Mouse (Mus musculus) erythroid progenitor cell, adult 5-6 weeks (primary cell): ENCODE results near the gene Cdc42bpa. TPM values are rescaled to one million over a fixed set of nuclear protein-coding genes. Genes with fewer than 3 reads are reported as not detected.

Experiments
- ATAC-seq: replicated peaks from 2 replicates; pipeline ENCODE4 v1.8.0; 2016; ENCODE audit warnings: moderate number of reproducible peaks, mild to moderate bottlenecking, moderate TSS enrichment, inconsistent platforms; ENCODE audit not compliant: poor library complexity, low FRiP score, severe bottlenecking
- total RNA-seq, 2 experiments: library from RNA; stranded (forward) in 1 of 2; stranded (reverse) in 1 of 2; fragments of 150-400 nt in 1 of 2; fragments of 186-747, 209-891 nt in 1 of 2; gene quantifications; 2 replicates each; pipeline versions ENCODE4 v1.2.3 to v1.2.4; 2015 to 2017; ENCODE audit warnings: low replicate concordance in 2 of 2

Gene Cdc42bpa
- total RNA-seq, 2 experiments from 2014 or later = 73.4 to 84.3 TPM

DNA sequence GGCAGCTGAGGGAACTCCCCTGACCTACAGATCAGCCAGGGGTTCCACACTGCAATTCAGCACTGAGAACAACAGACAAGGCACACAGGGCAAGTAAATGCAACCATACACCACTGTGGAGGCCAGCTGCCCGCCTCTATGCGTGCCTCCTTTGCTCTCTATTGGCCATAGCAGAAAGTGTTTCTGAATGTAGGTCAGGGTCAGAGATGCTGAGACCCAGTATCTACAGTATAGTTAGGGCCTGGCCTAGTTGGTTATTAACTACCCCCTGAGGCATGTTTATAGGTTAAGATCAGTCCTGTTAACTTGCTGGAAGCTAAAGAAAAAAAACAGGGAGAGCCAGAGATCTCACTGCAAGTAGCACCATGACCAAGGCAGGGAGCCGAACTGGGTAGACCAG, 222.5 kb downstream of the Cdc42bpa start:
- ATAC-seq = no peak

DNA sequence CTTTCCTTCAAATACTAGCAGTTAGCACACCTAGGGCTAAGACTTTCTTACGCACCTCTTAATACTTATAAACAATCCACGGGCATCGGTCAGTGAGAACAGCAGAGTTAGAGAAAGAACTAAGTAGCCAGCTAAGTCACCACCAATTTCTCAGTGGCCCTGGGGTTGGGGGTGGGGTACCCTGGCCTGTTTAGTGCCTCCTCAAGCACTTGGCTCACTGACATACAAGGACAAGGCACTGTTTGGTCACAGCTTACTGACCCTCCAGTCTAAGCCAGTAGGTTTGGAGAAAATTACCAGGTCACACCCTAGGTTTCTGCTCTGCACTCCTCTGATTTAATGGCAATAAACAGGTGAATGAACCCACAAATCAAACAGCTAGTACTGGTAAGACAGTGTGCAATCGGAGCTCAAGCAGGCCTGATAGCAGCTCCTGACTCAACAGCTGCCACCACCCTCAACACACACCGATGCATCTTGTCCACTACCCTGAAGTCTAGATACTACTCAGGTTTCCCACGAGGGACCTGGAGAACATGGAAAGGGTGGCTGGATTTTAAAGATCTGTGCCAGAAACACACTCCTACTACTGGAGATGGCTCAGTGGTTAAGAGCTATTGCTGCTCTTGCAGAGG, 223.4 kb downstream of the Cdc42bpa start:
- no peak for ATAC-seq

DNA sequence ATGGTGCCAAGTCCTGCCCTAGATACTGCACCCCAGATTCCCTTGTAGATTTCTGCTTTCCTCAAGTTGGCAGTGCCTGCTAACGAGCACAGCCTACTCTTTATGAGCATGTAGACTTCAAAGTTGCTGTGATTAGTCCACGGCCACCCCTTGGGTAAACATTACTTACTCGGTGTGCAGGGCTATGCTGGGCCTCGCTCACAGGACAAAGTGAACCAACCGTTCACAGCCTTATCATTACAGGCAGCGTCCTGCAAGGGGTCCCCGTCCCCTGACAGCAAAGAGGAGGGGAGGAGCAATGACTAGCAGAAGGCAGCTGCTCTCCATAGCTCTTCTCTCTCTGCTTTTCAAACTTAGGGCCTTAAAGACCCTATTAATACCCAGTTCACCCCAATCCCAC, 224.5 kb downstream of the Cdc42bpa start:
- no peak for ATAC-seq

DNA sequence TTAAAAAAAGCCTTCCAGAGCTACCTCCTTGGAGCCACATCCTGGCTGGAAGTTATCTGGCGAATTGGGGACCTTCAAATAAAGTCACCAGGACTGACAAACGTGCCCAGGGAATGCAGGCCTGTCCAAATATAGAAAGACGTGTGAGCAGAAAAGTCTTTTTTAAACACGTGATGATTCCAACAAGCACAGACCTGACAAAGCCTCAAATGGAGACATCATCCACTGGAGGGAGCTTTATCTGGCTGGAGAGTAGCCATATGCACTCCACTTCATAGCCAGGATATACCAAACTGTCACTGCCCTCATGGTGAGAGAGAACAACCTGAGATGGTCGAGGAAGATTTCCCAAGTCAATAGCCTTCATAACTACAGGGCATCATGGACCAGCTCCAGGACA, 225.6 kb downstream of the Cdc42bpa start:
- no peak for ATAC-seq

DNA sequence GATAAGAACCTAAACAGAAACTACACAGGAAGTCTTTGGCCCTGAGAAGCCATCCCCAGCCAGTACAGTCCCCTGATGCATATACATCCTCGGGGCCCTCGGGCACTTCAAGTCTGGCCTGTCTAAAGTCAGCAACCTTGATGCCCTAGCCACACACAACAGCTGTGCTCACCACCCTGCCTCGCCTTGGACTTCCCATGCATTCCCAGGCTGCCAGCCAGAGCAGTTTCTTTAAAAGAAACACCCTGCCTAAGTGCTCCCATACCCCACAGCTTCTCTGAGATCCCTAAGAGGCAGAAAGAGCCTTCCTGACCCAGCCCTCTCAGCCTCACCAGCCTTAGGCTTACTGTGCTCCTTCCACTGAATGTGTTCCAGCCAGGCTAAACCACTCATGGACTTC, 226.1 kb downstream of the Cdc42bpa start:
- ATAC-seq = no peak

DNA sequence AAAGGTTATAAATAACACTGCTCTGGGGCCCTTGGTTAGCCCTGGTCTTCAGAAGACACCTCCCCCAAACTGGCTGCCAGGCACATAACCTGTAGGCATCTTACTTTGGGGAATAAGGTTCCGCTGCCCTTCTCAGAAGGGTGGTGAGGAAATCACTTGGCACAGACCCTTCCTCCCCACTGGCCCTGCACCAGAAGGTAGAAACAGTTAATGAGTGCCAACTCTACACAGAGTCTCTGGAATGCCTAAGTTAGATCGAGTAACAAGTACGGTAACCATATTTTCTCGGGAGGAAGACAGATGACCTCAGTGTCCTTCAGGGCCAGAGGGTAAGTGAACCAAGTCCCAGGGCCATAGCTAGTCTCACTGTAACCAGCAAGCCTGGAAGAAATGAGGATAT, 228.7 kb downstream of the Cdc42bpa start:
- no peak for ATAC-seq

DNA sequence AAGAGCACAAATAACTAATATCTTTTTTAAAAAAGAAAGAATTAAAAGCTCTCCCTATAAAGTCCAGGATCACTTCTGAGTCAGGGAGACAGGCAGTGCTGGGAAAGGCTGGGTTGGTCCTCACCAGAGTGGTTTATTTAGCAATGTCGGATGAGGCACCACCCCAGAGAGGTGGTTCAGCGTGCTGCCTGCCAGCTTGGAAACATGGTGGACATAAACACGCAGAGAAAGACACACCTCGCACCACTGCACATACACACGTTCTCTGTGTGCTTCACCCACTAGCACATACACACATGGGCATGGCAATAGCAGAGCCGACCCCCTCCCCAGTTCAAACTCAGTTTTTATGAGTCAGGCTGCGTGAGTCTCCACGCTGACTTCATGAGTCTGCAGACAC, 230.8 kb downstream of the Cdc42bpa start:
- ATAC-seq = no peak

DNA sequence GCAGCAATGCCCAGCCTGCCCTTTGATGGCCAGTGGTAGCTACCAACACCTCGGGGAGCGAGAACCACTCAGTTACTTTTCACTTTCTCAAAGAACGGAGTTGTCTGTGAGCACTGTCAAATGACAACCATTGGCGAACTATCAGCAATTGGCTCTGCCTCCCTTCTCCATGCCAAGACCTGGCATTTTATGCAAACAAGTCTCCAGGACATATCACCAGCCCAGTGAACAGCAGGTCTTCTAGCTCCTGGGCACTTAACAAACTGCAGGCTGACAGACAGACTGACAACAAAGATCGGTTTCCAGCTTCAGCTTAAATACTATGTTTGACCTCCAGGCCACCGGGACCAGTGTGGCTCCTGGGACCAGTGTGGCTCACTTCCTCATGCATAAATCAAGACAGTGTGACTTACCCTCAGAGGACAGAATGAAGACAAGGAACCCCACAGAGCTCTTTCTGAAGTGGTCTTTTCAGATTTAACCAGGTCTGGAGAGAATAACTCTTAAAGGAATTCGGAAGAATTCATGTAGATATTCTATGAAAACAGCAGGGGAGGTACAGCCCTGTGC, 231.5 kb downstream of the Cdc42bpa start:
- ATAC-seq = no peak

DNA sequence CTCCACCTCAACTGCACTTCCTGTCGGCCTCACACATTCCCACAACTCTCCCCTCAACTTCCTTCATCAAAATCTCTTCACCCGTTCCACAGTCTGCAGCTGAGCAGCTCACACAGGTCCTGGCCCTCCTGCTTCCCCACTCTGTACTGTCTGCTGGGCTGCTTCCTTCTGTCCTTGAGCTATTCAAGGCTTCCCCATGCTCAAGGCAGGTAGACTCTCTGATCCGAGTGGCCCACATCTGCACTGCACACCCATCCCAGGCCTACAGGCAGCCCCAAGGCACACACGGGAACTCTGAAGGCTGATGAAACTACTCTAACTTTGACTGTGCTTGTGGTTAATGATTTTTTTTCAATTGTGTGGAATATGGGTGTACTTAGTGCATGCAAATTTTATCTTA, 232.6 kb downstream of the Cdc42bpa start:
- ATAC-seq = no peak

DNA sequence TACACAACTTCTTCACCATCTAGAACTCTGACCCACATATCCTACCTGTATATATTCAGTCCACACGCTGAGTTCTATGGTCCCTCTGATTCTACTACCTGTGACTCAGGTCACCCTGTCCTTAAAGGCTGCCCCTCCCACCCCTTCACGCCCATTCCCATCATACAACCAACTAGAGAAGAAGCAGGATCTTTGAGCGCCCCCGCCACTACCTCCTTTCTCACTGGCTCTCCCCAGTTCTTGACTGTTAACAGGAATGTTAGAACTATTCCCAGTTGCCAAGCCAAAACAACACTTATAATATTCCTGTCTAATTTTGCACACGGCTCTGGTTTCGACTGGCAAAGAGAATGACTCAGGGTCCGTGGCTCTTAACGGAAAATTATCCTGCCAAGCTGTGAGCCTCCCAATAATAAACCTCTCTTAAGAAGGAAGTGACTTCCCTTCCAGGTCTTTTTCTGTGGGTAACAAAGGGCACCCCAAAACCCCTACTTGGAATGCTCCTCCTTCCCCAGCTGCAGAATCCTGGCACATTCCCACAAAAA, 233.2 kb downstream of the Cdc42bpa start:
- no peak for ATAC-seq

DNA sequence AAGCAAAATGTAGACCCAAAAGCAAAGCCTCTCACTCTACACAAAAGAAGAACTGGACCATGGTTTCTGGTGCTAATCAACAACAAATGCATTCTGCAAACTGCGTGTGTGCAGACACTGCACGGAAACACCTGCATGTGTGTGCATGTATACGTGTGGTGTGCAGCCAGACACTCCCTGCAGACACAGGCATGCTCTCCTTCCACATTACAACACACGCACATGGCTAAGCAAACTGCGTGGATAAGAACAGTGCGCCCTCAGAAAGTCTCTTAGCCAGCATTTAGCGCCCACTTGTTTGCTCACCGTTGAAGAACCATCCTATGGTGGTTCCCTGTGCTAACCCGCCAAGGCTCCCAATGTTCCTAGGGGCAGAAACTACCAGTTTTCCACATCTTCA, 233.8 kb downstream of the Cdc42bpa start:
- no peak for ATAC-seq

DNA sequence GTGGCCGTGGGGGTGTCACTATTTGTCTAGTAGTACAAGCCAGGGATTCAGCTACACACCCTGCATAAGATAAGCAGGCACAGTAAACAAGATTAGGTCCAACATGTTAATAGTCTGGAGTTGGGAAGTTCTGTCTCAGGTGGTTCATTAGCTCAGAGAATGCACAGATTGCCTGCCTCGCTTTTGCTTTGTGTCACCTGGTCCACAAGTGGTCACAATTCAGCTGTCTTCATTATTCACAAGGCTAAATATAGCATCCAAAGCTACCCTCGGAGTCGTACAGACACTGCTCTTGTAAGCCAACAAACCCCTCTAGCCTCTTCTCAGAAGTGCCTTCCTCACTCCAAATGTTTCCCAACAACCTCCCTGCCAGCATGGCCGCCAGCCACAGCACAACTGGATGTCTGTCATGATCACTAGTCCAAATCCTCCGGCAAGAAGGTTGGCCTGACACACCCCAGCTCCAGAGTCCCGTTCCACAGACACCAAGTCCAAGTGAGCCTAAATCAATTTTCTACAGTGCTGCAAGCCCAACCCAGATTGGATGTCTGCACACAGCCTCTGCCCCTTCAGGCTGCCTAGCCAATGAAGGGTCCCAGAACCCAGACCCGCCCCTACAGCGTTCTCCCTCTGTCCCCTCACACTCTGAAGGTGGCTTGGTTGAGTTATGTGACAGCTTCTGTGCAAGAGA, 234.7 kb downstream of the Cdc42bpa start:
- ATAC-seq = no peak

DNA sequence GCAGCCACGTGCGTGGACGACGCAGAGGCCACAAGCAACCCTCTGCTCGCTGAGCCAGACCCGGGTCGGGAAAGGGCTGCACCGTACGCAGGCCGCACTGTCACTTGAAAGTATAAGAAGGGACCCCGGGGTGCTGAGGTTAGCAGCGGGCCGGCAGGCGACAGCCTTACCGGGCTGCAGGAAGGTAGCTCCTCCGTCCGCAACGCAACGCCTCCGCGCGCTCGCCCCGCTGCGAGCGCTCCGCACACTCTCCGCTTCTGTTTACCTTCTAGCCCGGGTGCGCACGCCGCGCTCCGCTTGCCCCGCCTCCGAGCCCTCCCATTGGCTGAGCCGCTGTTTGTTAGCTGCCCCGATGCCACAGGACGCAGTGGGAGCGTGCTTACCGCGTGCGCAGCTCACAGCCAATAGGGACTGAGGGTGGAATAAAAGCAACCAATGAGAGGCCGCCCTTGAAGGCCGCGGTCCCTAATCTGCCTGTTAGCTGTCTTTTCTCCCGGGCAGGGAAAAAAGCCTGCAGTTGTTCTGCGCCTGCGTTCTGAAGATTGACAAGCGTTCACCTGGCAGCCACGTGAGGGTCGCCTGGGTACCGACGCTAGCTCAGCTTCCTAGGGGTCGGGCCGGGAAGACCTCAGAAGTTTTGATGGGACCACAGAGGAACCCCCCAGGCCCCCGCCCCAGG, 235.6 kb downstream of the Cdc42bpa start:
- ATAC-seq = peak; percentile 100

DNA sequence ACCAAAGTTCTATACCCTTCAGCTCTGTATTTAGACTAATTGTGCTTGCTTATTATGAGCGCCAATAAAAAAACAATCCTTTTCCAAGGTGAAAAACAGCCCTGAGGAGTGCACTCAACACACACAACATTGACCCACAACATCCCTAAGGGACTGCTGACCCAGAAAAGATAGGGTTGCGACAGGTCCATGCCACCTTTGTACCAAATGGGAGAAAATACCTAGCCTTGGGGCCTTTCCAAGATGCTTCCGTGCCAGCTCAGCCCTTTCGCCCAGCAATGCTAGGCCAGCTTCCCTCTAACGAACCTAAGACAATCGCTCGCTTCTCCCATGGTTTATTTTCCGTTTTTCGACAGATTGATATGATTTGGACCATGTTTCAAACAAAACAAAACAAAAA, 236.2 kb downstream of the Cdc42bpa start:
- ATAC-seq = no peak

DNA sequence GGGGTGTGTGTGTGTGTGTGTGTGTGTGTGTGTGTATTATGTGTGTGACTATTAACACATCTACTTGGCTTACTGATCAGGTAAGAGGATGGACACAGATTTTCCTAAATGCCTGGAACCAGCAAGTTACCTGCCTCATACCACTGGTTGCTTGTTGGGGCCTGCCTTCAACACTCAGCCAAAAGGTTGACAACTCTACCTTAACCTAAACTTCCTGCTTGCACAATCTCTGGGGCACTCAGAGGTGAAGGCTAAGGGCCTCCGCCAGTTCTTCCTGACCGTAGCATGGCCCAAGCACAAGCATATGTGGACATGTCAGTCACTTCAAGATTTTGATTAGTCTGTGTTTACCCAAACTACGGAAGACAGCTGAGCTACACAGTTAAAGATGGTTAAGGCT, 237.7 kb downstream of the Cdc42bpa start:
- no peak for ATAC-seq

DNA sequence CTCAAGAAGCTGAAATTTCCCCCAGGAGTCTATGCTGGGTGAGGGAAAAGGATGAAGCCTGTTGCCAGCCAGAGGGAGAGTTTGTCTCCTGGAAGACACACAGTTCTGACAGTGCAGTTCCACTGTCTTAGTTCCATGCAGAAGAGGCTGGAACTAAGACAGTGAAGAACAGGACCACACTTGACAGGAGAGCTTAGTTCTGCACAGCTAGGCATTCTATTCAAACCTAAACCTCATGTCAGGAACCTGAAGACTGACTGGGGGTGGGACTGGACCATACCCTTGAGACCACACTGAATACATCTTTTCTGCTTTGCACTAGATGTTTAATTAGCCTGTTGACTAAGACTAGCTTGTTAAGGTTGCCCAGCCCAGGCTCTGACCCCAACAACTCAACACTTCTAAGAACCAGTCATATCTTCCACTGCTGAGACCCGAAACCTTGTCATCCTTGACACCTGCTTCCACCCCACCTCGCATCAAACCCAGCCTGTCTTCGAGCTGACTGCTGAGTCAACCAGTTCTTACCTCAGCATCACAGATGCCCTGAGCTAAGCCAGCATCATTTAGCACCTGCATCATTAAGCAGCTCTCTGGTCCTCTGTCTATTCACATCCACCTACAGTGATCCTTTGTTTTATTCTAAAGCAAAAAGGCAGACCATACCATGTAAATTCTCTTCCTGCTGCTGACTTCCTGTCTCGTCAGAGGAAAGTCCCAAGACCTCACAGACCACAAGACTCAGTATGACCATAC, 238.9 kb downstream of the Cdc42bpa start, which contains the start of gene Coq8a:
Gene Coq8a (minus strand): TSS at position 644 of the 756 bp plus-strand sequence.
- no peak for ATAC-seq

DNA sequence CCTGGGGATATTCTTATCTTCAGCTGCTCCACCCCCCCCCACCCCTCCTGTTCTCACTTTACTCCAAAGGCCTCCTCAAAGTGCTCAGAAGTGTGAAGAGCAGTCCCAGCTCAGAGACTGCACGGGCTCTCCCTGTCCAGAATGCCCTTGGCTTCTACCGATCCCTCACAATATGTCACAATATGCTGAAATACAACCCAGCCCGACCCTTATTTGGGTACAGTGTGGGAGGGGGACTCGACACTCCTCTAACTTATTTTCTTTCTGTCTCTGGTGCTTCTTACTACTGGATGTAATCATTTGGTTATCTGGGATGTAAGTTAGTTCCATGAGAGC, 239.4 kb downstream of the Cdc42bpa start:
- no peak for ATAC-seq

DNA sequence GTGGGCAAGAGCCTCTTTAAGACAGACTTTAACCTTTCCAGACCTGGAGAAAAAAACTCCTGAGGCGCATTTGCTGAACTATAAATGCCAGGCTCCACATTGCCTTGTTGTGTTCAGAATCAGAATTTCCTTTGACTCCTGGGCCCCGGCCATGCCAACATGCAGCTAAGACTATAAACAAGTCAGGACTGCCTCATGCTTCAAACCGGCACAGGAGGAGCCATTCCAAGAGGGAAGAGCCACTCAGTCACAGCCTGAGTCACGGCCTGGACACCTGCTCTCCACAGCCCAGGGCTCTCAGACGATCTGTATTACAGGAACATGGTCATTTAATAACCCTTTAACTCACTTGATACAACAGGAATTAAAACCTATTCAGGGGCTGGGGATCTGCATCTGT, 240.4 kb downstream of the Cdc42bpa start:
- no peak for ATAC-seq

DNA sequence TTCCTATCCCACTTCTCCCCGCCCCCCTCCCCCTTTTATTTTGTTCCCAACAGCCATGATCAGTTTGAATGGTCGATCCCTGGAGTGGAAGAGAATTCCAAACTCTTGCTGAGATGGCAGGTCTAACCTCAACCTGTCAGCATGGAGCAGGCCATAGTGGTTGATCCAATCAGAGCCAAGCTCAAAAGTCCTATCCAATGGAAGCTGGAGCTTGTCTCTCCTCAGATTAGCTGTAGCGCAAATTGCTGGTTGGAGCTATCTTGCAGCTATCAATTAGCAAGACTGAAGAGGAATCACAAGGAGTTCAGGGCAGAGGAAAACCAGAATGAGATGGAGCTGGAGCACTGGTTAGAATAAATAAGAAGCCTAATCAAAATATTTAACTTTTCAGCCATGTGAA, 248.1 kb downstream of the Cdc42bpa start:
- no peak for ATAC-seq

DNA sequence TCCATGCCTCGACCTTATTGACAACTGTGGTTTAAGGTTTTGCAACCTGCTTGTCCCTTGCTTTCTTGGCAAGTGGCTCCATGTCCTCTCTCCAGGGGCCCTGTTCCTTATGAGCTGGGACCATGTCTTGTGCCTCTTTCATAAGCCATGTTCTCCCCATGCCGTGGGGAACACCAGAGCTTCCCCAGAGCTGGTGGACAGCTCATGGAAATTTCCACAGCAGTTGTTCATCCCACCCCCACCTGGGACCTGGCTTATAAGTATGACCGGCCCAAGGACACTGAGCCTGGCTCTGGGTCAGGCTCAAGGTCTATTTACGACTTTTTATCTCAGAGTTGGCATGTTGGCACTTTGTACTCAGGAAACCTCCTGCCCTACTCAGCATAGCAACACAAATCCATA, 249.8 kb downstream of the Cdc42bpa start:
- ATAC-seq = no peak
